In genomic region chr11:102061941-102062473, GRCm38 (mm10) we compare ENCODE assay signal across 18 mouse cellular contexts. TPM values are rescaled to one million over a fixed set of nuclear protein-coding genes. Genes with fewer than 3 reads are reported as not detected.
DNase-seq lines count a peak whose midpoint lies in the region; ATAC-seq and TF ChIP-seq lines count a peak whose summit lies in the region.
"Had no signal": no experiment of that assay in that cellular context is flagged by ENCODE, and none has a peak within 500 bp of the region (broad histone marks: within the 10 kb centered on the region; RNA-seq: fewer than 3 reads in every experiment).

No protein-coding gene starts in this region.

- no peak for ATAC-seq in forebrain, embryonic 11.5 days (replicated peaks; ENCODE audit: low FRiP score)
- no peak for ATAC-seq in forebrain, embryonic 15.5 days (replicated peaks)
- ATAC-seq in lung, embryonic 15.5 days (ENCODE audit: borderline replicate concordance, extremely low read depth, low FRiP score, low TSS enrichment) = no peak
- ATAC-seq in midbrain, embryonic 15.5 days (replicated peaks) = no peak

- no peak for TF ChIP-seq CTCF in lung, adult 2 months (IDR thresholded peaks at IDR 0.05; ENCODE audit: insufficient read depth, low read length)

- H3K4me3 ChIP-seq in forebrain, embryonic 11.5 days (ENCODE audit: low read depth, low read length) = no peak overlapping the region
- no peak overlapping the region for H3K4me3 ChIP-seq in forebrain, embryonic 15.5 days
- H3K4me3 ChIP-seq in lung, embryonic 15.5 days = no peak overlapping the region
- H3K4me3 ChIP-seq in lung, adult 2 months (replicated peaks; ENCODE audit: extremely low read depth, low read depth, low read length) = no peak overlapping the region
- peak overlapping the region; percentile 58 for H3K4me3 ChIP-seq in hindbrain, embryonic 10.5 days
- H3K4me3 ChIP-seq in midbrain, embryonic 15.5 days = no peak overlapping the region

- H3K4me2 ChIP-seq in forebrain, embryonic 11.5 days (ENCODE audit: low read depth, low read length, severe bottlenecking) = peak overlapping the region; percentile 78; the same call in 1 of the 2 replicates
- H3K4me2 ChIP-seq in forebrain, embryonic 15.5 days (replicated peaks) = no peak overlapping the region
- peak overlapping the region; percentile 85; the same call in 1 of the 2 replicates for H3K4me2 ChIP-seq in lung, embryonic 15.5 days
- H3K4me2 ChIP-seq in midbrain, embryonic 15.5 days = peak overlapping the region; percentile 89; the same call in 1 of the 2 replicates

- no peaks in the 10 kb centered on the region for H3K27me3 ChIP-seq in forebrain, embryonic 11.5 days (ENCODE audit: control insufficient read depth, insufficient read depth, low read length)
- H3K27me3 ChIP-seq in forebrain, embryonic 15.5 days = no peaks in the 10 kb centered on the region
- H3K27me3 ChIP-seq in lung, embryonic 15.5 days = no peaks in the 10 kb centered on the region; the same call in 1 of the 2 replicates
- H3K27me3 ChIP-seq in hindbrain, embryonic 10.5 days (ENCODE audit: insufficient read depth, poor library complexity, severe bottlenecking) = peaks cover 41% of the 10 kb centered on the region
- H3K27me3 ChIP-seq in midbrain, embryonic 15.5 days (replicated peaks) = 0 out of 2 replicates have a peak, but pooled peaks cover 5% of the 10 kb centered on the region

- DNase-seq in forebrain, embryonic 11.5 days (ENCODE audit: low spot score) = no peak
- DNase-seq in lung, adult 2 months = no peak
- no peak for DNase-seq in hindbrain, embryonic 10.5 days (ENCODE audit: low spot score)
- DNase-seq in layer of hippocampus, adult 18-20 months (ENCODE audit: low spot score in 2 of 2) = no peak
- DNase-seq in left cerebral cortex, postnatal 10 days (ENCODE audit: extremely low spot score in 1 of 2, low spot score in 2 of 2) = no peak
- DNase-seq: adrenal gland, adult 8-10 months; B cell, adult 2 months; cerebellum, adult 11 months; kidney, adult 2 months; liver, embryonic 13.5 days; thymus, adult 2 months had no signal

- no peaks in the 10 kb centered on the region; the same call in 1 of the 2 replicates for H3K36me3 ChIP-seq in forebrain, embryonic 11.5 days (ENCODE audit: control insufficient read depth, insufficient read depth, low read length)
- H3K36me3 ChIP-seq in forebrain, embryonic 15.5 days = peaks cover 29% of the 10 kb centered on the region; the same call in 1 of the 2 replicates
- H3K36me3 ChIP-seq in lung, embryonic 15.5 days = no peaks in the 10 kb centered on the region
- peaks cover 22% of the 10 kb centered on the region; the same call in 1 of the 2 replicates for H3K36me3 ChIP-seq in hindbrain, embryonic 10.5 days
- peaks cover 21% of the 10 kb centered on the region; the same call in 1 of the 2 replicates for H3K36me3 ChIP-seq in midbrain, embryonic 15.5 days (replicated peaks)

- H3K9ac ChIP-seq in forebrain, embryonic 11.5 days (ENCODE audit: low read length) = no peak overlapping the region
- no peak overlapping the region for H3K9ac ChIP-seq in forebrain, embryonic 15.5 days (replicated peaks)
- H3K9ac ChIP-seq in lung, embryonic 15.5 days = no peak overlapping the region
- no peak overlapping the region for H3K9ac ChIP-seq in midbrain, embryonic 15.5 days
- H3K9ac ChIP-seq: liver, embryonic 13.5 days had no signal

- no peaks in the 10 kb centered on the region for H3K9me3 ChIP-seq in forebrain, embryonic 11.5 days (ENCODE audit: control insufficient read depth, low read length)
- no peaks in the 10 kb centered on the region for H3K9me3 ChIP-seq in forebrain, embryonic 15.5 days
- no peaks in the 10 kb centered on the region for H3K9me3 ChIP-seq in lung, embryonic 15.5 days
- no peaks in the 10 kb centered on the region for H3K9me3 ChIP-seq in hindbrain, embryonic 10.5 days
- H3K9me3 ChIP-seq in midbrain, embryonic 15.5 days = no peaks in the 10 kb centered on the region
- H3K9me3 ChIP-seq: heart, embryonic 15.5 days; liver, embryonic 13.5 days had no signal

- 21% methylated on average over 16 of the region's 16 CpGs for WGBS in forebrain, embryonic 11.5 days
- 35% methylated on average over 16 of the region's 16 CpGs for WGBS in forebrain, embryonic 15.5 days
- WGBS in lung, embryonic 15.5 days = 34% methylated on average over 16 of the region's 16 CpGs
- WGBS in lung, adult 2 months = 38% methylated on average over 16 of the region's 16 CpGs
- WGBS in hindbrain, embryonic 10.5 days = 22% methylated on average over 16 of the region's 16 CpGs
- 41% methylated on average over 16 of the region's 16 CpGs for WGBS in midbrain, embryonic 15.5 days

- no peak for TF ChIP-seq POLR2A in lung, adult 2 months (IDR thresholded peaks at IDR 0.05; ENCODE audit: borderline replicate concordance, extremely low read depth, low read depth, low read length)

- no peak overlapping the region for H3K27ac ChIP-seq in forebrain, embryonic 11.5 days (ENCODE audit: low read depth, low read length)
- H3K27ac ChIP-seq in forebrain, embryonic 15.5 days (replicated peaks) = no peak overlapping the region
- no peak overlapping the region for H3K27ac ChIP-seq in lung, embryonic 15.5 days
- H3K27ac ChIP-seq in hindbrain, embryonic 10.5 days = no peak overlapping the region
- no peak overlapping the region for H3K27ac ChIP-seq in midbrain, embryonic 15.5 days
- H3K27ac ChIP-seq: heart, embryonic 15.5 days; liver, embryonic 13.5 days had no signal

- peaks cover 2% of the 10 kb centered on the region; the same call in 1 of the 2 replicates for H3K4me1 ChIP-seq in forebrain, embryonic 11.5 days (replicated peaks; ENCODE audit: control insufficient read depth, insufficient read depth, low read length)
- H3K4me1 ChIP-seq in forebrain, embryonic 15.5 days = peaks cover 9% of the 10 kb centered on the region; the same call in 1 of the 2 replicates
- peaks cover 12% of the 10 kb centered on the region for H3K4me1 ChIP-seq in lung, embryonic 15.5 days
- no peaks in the 10 kb centered on the region for H3K4me1 ChIP-seq in lung, adult 2 months (ENCODE audit: control insufficient read depth, insufficient read depth, low read length)
- H3K4me1 ChIP-seq in hindbrain, embryonic 10.5 days (replicated peaks) = peaks cover 11% of the 10 kb centered on the region
- peaks cover 3% of the 10 kb centered on the region; the same call in 1 of the 2 replicates for H3K4me1 ChIP-seq in midbrain, embryonic 15.5 days

- intact Hi-C loops in left cerebral cortex, postnatal 10 days (cut with DNase I) = loop anchor here (5.0 kb wide), 2 partner anchors 35 to 75 kb away; no protein-coding TSS in a partner anchor

RNA-seq across cellular contexts. Expression of gene Cd300lg, which starts 20.7 kb away (rescaled TPM):
- 0.20 and 0.37 TPM in 2 replicates for polyA plus RNA-seq in forebrain, embryonic 11.5 days (2014; fragmentation: Nextera tagmentation; extraction: Ambion mirVana)
- polyA plus RNA-seq in forebrain, embryonic 15.5 days (2015; fragmentation: Nextera tagmentation; extraction: Ambion mirVana) = 0.11 and 0.34 TPM in 2 replicates
- 0.59 and 0.63 TPM in 2 replicates for polyA plus RNA-seq in lung, embryonic 15.5 days (2015; fragmentation: Nextera tagmentation; extraction: Ambion mirVana)
- polyA plus RNA-seq in lung, adult 2 months (2012; rRNA removed) = 7.8 and 12.0 TPM in 2 replicates
- 0.12 and 0.35 TPM in 2 replicates for polyA plus RNA-seq in hindbrain, embryonic 10.5 days (2016; fragmentation: Nextera tagmentation; extraction: Ambion mirVana)
- polyA plus RNA-seq in midbrain, embryonic 15.5 days (2015; fragmentation: Nextera tagmentation; extraction: Ambion mirVana) = 0.31 and 0.43 TPM in 2 replicates
- total RNA-seq in layer of hippocampus, adult 18-20 months (2021) = not detected
- not detected for total RNA-seq in left cerebral cortex, postnatal 10 days (2021)

RNA-seq across cellular contexts. Expression of gene Mpp2, which starts 26.3 kb away (rescaled TPM):
- 18.2 and 19.6 TPM in 2 replicates for polyA plus RNA-seq in forebrain, embryonic 11.5 days (2014; fragmentation: Nextera tagmentation; extraction: Ambion mirVana)
- polyA plus RNA-seq in forebrain, embryonic 15.5 days (2015; fragmentation: Nextera tagmentation; extraction: Ambion mirVana) = 19.3 and 22.7 TPM in 2 replicates
- 5.8 and 6.9 TPM in 2 replicates for polyA plus RNA-seq in lung, embryonic 15.5 days (2015; fragmentation: Nextera tagmentation; extraction: Ambion mirVana)
- polyA plus RNA-seq in lung, adult 2 months (2012; rRNA removed) = 12.8 and 14.4 TPM in 2 replicates
- 12.8 and 18.6 TPM in 2 replicates for polyA plus RNA-seq in hindbrain, embryonic 10.5 days (2016; fragmentation: Nextera tagmentation; extraction: Ambion mirVana)
- polyA plus RNA-seq in midbrain, embryonic 15.5 days (2015; fragmentation: Nextera tagmentation; extraction: Ambion mirVana) = 33.4 and 36.4 TPM in 2 replicates
- total RNA-seq in layer of hippocampus, adult 18-20 months (2021) = 100 to 1,000 TPM; 142 to 147 TPM
- total RNA-seq in left cerebral cortex, postnatal 10 days (2021) = 100 to 1,000 TPM; 103 to 107 TPM

RNA-seq across cellular contexts. Expression of gene Mpp3, which starts 33.7 kb away (rescaled TPM):
- 22.1 and 24.1 TPM in 2 replicates for polyA plus RNA-seq in forebrain, embryonic 11.5 days (2014; fragmentation: Nextera tagmentation; extraction: Ambion mirVana)
- 46.2 and 48.5 TPM in 2 replicates for polyA plus RNA-seq in forebrain, embryonic 15.5 days (2015; fragmentation: Nextera tagmentation; extraction: Ambion mirVana)
- 3.8 and 3.9 TPM in 2 replicates for polyA plus RNA-seq in lung, embryonic 15.5 days (2015; fragmentation: Nextera tagmentation; extraction: Ambion mirVana)
- 2.4 and 4.0 TPM in 2 replicates for polyA plus RNA-seq in lung, adult 2 months (2012; rRNA removed)
- polyA plus RNA-seq in hindbrain, embryonic 10.5 days (2016; fragmentation: Nextera tagmentation; extraction: Ambion mirVana) = 14.4 and 27.4 TPM in 2 replicates
- polyA plus RNA-seq in midbrain, embryonic 15.5 days (2015; fragmentation: Nextera tagmentation; extraction: Ambion mirVana) = 60.1 and 62.9 TPM in 2 replicates
- 10 to 100 TPM; 85.5 to 88.9 TPM for total RNA-seq in layer of hippocampus, adult 18-20 months (2021)
- 10 to 100 TPM; 34.1 to 36.3 TPM for total RNA-seq in left cerebral cortex, postnatal 10 days (2021)
- total RNA-seq: megakaryocyte-erythroid progenitor cell, adult 5-6 weeks had no signal

RNA-seq across cellular contexts. Expression of gene Ppy, which starts 39.1 kb away (rescaled TPM):
- polyA plus RNA-seq in forebrain, embryonic 11.5 days (2014; fragmentation: Nextera tagmentation; extraction: Ambion mirVana) = not detected in 2 replicates
- not detected in 2 replicates for polyA plus RNA-seq in forebrain, embryonic 15.5 days (2015; fragmentation: Nextera tagmentation; extraction: Ambion mirVana)
- polyA plus RNA-seq in lung, embryonic 15.5 days (2015; fragmentation: Nextera tagmentation; extraction: Ambion mirVana) = not detected in 2 replicates
- 6.3 and 9.8 TPM in 2 replicates for polyA plus RNA-seq in lung, adult 2 months (2012; rRNA removed)
- polyA plus RNA-seq in hindbrain, embryonic 10.5 days (2016; fragmentation: Nextera tagmentation; extraction: Ambion mirVana) = not detected in 2 replicates
- not detected in 2 replicates for polyA plus RNA-seq in midbrain, embryonic 15.5 days (2015; fragmentation: Nextera tagmentation; extraction: Ambion mirVana)
- not detected for total RNA-seq in layer of hippocampus, adult 18-20 months (2021)
- total RNA-seq in left cerebral cortex, postnatal 10 days (2021) = not detected
- total RNA-seq: adrenal gland, adult 8-10 months; layer of hippocampus, postnatal 14 days; megakaryocyte-erythroid progenitor cell, adult 5-6 weeks had no signal
- polyA plus RNA-seq: frontal cortex, adult 2 months; heart, embryonic 15.5 days; kidney, adult 2 months; liver, embryonic 13.5 days had no signal

RNA-seq across cellular contexts. Expression of gene Pyy, which starts 45.6 kb away (rescaled TPM):
- not detected in 2 replicates for polyA plus RNA-seq in forebrain, embryonic 11.5 days (2014; fragmentation: Nextera tagmentation; extraction: Ambion mirVana)
- not detected in 2 replicates for polyA plus RNA-seq in forebrain, embryonic 15.5 days (2015; fragmentation: Nextera tagmentation; extraction: Ambion mirVana)
- polyA plus RNA-seq in lung, embryonic 15.5 days (2015; fragmentation: Nextera tagmentation; extraction: Ambion mirVana) = not detected in 2 replicates
- 9.6 TPM in 1 of 2 replicates, not detected in the other for polyA plus RNA-seq in lung, adult 2 months (2012; rRNA removed)
- 0.50 and 0.97 TPM in 2 replicates for polyA plus RNA-seq in hindbrain, embryonic 10.5 days (2016; fragmentation: Nextera tagmentation; extraction: Ambion mirVana)
- polyA plus RNA-seq in midbrain, embryonic 15.5 days (2015; fragmentation: Nextera tagmentation; extraction: Ambion mirVana) = not detected in 2 replicates
- not detected for total RNA-seq in layer of hippocampus, adult 18-20 months (2021)
- total RNA-seq in left cerebral cortex, postnatal 10 days (2021) = not detected
- total RNA-seq: adrenal gland, adult 8-10 months; layer of hippocampus, postnatal 14 days; megakaryocyte-erythroid progenitor cell, adult 5-6 weeks had no signal
- polyA plus RNA-seq: frontal cortex, adult 2 months; heart, embryonic 15.5 days; kidney, adult 2 months; liver, embryonic 13.5 days had no signal
